Mouse (Mus musculus): ENCODE data around the gene Krtap6-5. TPM values are rescaled to one million over a fixed set of nuclear protein-coding genes. Genes with fewer than 3 reads are reported as not detected.

The Krtap6-5 gene
- total RNA-seq (2023) = not detected in 2 replicates

DNA sequence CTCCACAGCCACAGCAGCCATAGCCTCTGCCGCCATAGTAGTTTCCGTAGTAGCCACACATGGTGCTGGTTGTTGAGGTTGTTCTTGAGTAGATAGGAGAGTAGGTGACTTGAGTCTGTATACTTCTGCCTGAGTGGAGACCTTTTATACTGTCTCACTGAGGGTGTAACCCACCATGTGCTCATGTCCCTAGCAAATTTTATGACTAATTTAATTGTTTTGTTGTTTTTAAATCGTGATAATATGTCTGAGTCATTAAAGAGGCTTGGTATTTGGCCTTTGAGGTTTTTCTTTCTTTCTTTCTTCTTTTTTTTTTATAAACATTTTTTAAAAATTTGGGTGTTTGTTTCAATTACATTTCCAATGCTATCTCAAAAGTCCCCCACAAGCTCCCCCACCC is at the start of gene Krtap6-5:
Gene Krtap6-5 (minus strand): TSS at position 101 of the 400 bp plus-strand sequence.

GRCm38 (mm10) chr16:89063902-89064301 is 16.2 kb upstream of the Krtap6-5 start, which contains the start of gene 1110025L11Rik:
Gene 1110025L11Rik, minus strand, starts transcription at chr16:89064002.

DNA sequence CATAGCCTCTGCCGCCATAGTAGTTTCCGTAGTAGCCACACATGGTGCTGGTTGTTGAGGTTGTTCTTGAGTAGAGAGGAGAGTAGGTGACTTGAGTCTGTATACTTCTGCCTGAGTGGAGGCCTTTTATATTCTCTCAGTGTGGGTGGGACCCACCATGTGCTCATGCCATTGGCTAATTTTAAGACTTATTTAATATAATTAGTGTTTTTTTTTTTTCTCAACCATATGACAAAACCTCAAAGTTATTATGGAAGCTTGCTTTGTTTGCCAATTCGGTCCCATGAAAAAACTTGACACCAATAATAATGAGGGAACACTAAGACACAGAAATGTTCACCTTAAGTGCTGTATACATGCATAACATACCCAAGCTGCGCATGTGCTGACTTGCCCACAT is 6.3 kb downstream of the Krtap6-5 start, which contains the start of gene Gm10228:
Gene Gm10228 (minus strand): TSS at position 101 of the 400 bp plus-strand sequence.

DNA sequence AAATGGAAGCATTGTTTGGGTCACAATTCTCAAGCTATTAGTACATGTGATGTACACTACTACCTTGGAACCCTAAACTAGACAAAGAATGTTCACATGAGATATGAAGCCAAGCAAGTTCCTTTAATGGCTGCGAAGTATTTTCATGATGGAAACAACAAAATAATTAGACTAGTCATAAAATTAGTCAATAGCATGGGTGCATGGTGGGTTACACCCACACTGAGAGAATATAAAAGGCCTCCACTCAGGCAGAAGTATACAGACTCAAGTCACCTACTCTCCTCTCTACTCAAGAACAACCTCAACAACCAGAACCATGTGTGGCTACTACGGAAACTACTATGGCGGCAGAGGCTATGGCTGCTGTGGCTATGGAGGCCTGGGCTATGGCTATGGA is 16.3 kb downstream of the Krtap6-5 start, which contains the start of gene Krtap6-1:
Gene Krtap6-1 (plus strand): TSS at position 301 of the 400 bp plus-strand sequence.

GRCm38 (mm10) chr16:89014984-89015383 is 32.7 kb downstream of the Krtap6-5 start, which contains the start of gene Gm10229:
Gene Gm10229, plus strand, starts transcription at chr16:89015284.

DNA sequence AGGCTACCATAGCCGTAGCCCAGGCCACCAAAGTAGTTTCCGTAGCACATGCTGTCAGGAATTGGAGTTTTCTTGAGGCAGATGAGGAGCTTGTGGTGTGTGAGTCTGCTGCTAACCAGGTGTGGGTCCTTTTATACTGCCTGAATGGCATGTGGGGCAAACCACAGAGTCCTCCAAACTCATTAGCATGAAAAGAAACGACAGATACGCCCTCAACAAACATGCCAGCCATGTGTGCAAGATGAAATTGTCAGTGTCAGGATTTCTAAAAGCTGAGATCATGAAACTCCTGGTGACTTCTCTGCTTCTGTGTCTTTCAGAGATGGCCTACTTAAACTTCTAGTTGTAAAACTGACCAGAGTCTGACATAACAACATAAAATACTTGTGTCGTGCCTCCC is 37.0 kb downstream of the Krtap6-5 start, which contains the start of gene Krtap22-2:
Gene Krtap22-2 (minus strand): TSS at position 101 of the 400 bp plus-strand sequence.

Other genes starting within 250 kb of the Krtap6-5 start
- gene Gm20741, start 235.7 kb downstream of the Krtap6-5 start, total RNA-seq (2023) = not detected in 2 replicates
- gene Krtap15, start 227.7 kb downstream of the Krtap6-5 start, total RNA-seq (2023) = not detected in 2 replicates
- not detected in 2 replicates for gene Krtap14, start 221.7 kb downstream of the Krtap6-5 start, total RNA-seq (2023)
- not detected in 2 replicates for gene Krtap19-1, start 178.5 kb downstream of the Krtap6-5 start, total RNA-seq (2023)
- not detected in 2 replicates for gene Krtap19-2, start 173.6 kb downstream of the Krtap6-5 start, total RNA-seq (2023)
- not detected in 2 replicates for gene Krtap19-3, start 169.8 kb downstream of the Krtap6-5 start, total RNA-seq (2023)
- not detected in 2 replicates for gene Krtap19-4, start 162.8 kb downstream of the Krtap6-5 start, total RNA-seq (2023)
- not detected in 2 replicates for gene Krtap19-5, start 151.4 kb downstream of the Krtap6-5 start, total RNA-seq (2023)
- not detected in 2 replicates for gene Krtap19-9b, start 115.6 kb downstream of the Krtap6-5 start, total RNA-seq (2023)
- not detected in 2 replicates for gene Krtap16-3, start 85.0 kb downstream of the Krtap6-5 start, total RNA-seq (2023)
- not detected in 2 replicates for gene Krtap22-2, start 37.1 kb downstream of the Krtap6-5 start, total RNA-seq (2023)
- not detected in 2 replicates for gene Gm10229, start 32.6 kb downstream of the Krtap6-5 start, total RNA-seq (2023)
- gene Krtap6-1, start 16.2 kb downstream of the Krtap6-5 start, total RNA-seq (2023) = not detected in 2 replicates
- gene Gm10228, start 6.4 kb downstream of the Krtap6-5 start, total RNA-seq (2023) = not detected in 2 replicates
- gene 1110025L11Rik, start 16.1 kb upstream of the Krtap6-5 start, total RNA-seq (2023) = not detected in 2 replicates
- gene Krtap6-3, start 36.1 kb upstream of the Krtap6-5 start, total RNA-seq (2023) = not detected in 2 replicates
- gene Gm6358, start 93.0 kb upstream of the Krtap6-5 start, total RNA-seq (2023) = not detected in 2 replicates
- not detected in 2 replicates for gene Gm10061, start 103.2 kb upstream of the Krtap6-5 start, total RNA-seq (2023)
- not detected in 2 replicates for gene Gm9789, start 110.1 kb upstream of the Krtap6-5 start, total RNA-seq (2023)
- gene Gm7735, start 121.6 kb upstream of the Krtap6-5 start, total RNA-seq (2023) = not detected in 2 replicates
- gene 1110057P08Rik, start 126.9 kb upstream of the Krtap6-5 start, total RNA-seq (2023) = not detected in 2 replicates
- not detected in 2 replicates for gene Krtap20-2, start 158.0 kb upstream of the Krtap6-5 start, total RNA-seq (2023)

Measured in neutrophil, adult 65 days (primary cell).